Mouse (Mus musculus): ENCODE results near the gene Nsl1. TPM values are rescaled to one million over a fixed set of nuclear protein-coding genes. Genes with fewer than 3 reads are reported as not detected.
A peak's percentile ranks its signal among the peaks of the same experiment; 100 is the strongest.
"Not testable (repeated sequence)": the region's sequence is repeated elsewhere in the genome, so short reads cannot be mapped to it uniquely, and the experiment has no call there.

Gene Nsl1
- polyA plus RNA-seq (2015; fragmentation: Nextera tagmentation; extraction: Ambion mirVana), result 5.2 and 5.7 TPM in 2 replicates

- Histone ChIP-seq H3K27ac (ENCODE audit: low read depth) (peak within 1 kb of the TSS; percentile 73; the same call in 1 of the 2 replicates), H3K36me3 (replicated peaks; ENCODE audit: insufficient read depth, low read length) (peaks cover 14% of the 10 kb centered on the region), H3K4me2 (ENCODE audit: low read depth, low read length) (peak within 1 kb of the TSS; percentile 92), H3K27me3 (ENCODE audit: insufficient read depth, low read length) (no peaks in the 10 kb centered on the region), H3K4me3 (ENCODE audit: low read depth, low read length) (peak within 1 kb of the TSS; percentile 94), H3K9me3 (ENCODE audit: low read length) (no peaks in the 10 kb centered on the region), H3K9ac (replicated peaks) (peak within 1 kb of the TSS; percentile 85), H3K4me1 (ENCODE audit: insufficient read depth) (peaks cover 18% of the 10 kb centered on the region)
- DNase-seq, result peak; percentile 92
- peak; percentile 94 for ATAC-seq
- WGBS (ENCODE audit: insufficient replicate concordance), result under 1% methylated on average over 56 of the region's 56 CpGs
- TF ChIP-seq CTCF (IDR thresholded peaks at IDR 0.05; ENCODE audit: low read depth) (peak; percentile 46), EP300 (IDR thresholded peaks at IDR 0.05; ENCODE audit: low read depth) (no peak; the same call in 1 of the 2 replicates)
Measured at GRCm38 (mm10) chr1:191062781-191063485, at the start of gene Nsl1, which contains the start of gene Tatdn3. Nsl1 (plus strand) TSS chr1:191063012. Tatdn3 (minus strand) TSS chr1:191062932.

- H3K4me2 ChIP-seq (ENCODE audit: low read depth, low read length), result no peak overlapping the region
- no peak overlapping the region for H3K9ac ChIP-seq (replicated peaks)
- WGBS (ENCODE audit: insufficient replicate concordance), result 87% methylated on average over 3 of the region's 3 CpGs
- DNase-seq, result no peak
- H3K36me3 ChIP-seq (replicated peaks; ENCODE audit: insufficient read depth, low read length), result peaks cover 13% of the 10 kb centered on the region
- H3K9me3 ChIP-seq (ENCODE audit: low read length), result no peaks in the 10 kb centered on the region
- no peaks in the 10 kb centered on the region for H3K4me1 ChIP-seq (ENCODE audit: insufficient read depth)
- no peak overlapping the region for H3K4me3 ChIP-seq (ENCODE audit: low read depth, low read length)
- H3K27ac ChIP-seq (ENCODE audit: low read depth), result no peak overlapping the region
- no peak for TF ChIP-seq CTCF (IDR thresholded peaks at IDR 0.05; ENCODE audit: low read depth)
- TF ChIP-seq EP300 (IDR thresholded peaks at IDR 0.05; ENCODE audit: low read depth), result no peak
- H3K27me3 ChIP-seq (ENCODE audit: insufficient read depth, low read length), result no peaks in the 10 kb centered on the region
- no peak for ATAC-seq
Measured at GRCm38 (mm10) chr1:191014271-191014670, 48.5 kb upstream of the Nsl1 start.

DNA sequence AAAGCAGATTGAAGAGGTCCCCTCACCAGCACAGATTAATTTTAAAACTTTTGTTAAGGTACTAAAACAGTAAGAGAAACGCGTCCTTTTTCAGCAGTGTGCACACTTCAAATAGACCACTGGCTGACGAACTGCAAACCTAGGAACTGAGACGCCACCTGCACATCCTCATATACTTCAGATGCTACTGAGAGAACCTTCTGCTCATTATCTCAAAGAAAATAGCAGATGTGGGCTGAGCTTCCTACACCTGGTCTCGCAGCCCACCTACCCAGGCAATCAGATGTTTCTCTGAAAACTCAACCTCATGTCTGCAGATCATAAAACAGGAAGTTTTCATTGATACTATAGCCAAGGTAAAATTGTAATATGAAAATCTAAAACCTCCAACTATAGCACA, 43.0 kb upstream of the Nsl1 start:
- Histone ChIP-seq H3K36me3 (replicated peaks; ENCODE audit: insufficient read depth, low read length) (0 out of 2 replicates have a peak, but pooled peaks cover 2% of the 10 kb centered on the region), H3K4me2 (ENCODE audit: low read depth, low read length) (no peak overlapping the region), H3K27ac (ENCODE audit: low read depth) (no peak overlapping the region), H3K27me3 (ENCODE audit: insufficient read depth, low read length) (no peaks in the 10 kb centered on the region), H3K9ac (replicated peaks) (no peak overlapping the region), H3K4me1 (ENCODE audit: insufficient read depth) (0 out of 2 replicates have a peak, but pooled peaks cover 2% of the 10 kb centered on the region), H3K4me3 (ENCODE audit: low read depth, low read length) (no peak overlapping the region), H3K9me3 (ENCODE audit: low read length) (no peaks in the 10 kb centered on the region)
- DNase-seq, result no peak
- WGBS (ENCODE audit: insufficient replicate concordance), result 87% methylated on average over 5 of the region's 5 CpGs
- ATAC-seq, result no peak
- TF ChIP-seq EP300 (IDR thresholded peaks at IDR 0.05; ENCODE audit: low read depth), result no peak
- TF ChIP-seq CTCF (IDR thresholded peaks at IDR 0.05; ENCODE audit: low read depth), result no peak

GRCm38 (mm10) chr1:191020217-191020924, 42.4 kb upstream of the Nsl1 start:
- WGBS (ENCODE audit: insufficient replicate concordance), result 90% methylated on average over 3 of the region's 3 CpGs
- no peak for DNase-seq

GRCm38 (mm10) chr1:191021016-191021415, 41.8 kb upstream of the Nsl1 start:
- H3K9me3 ChIP-seq (ENCODE audit: low read length), result no peaks in the 10 kb centered on the region
- no peak overlapping the region for H3K27ac ChIP-seq (ENCODE audit: low read depth)
- no peak for DNase-seq
- WGBS (ENCODE audit: insufficient replicate concordance), result 90% methylated on average over 7 of the region's 7 CpGs
- no peaks in the 10 kb centered on the region for H3K27me3 ChIP-seq (ENCODE audit: insufficient read depth, low read length)
- no peak overlapping the region for H3K4me3 ChIP-seq (ENCODE audit: low read depth, low read length)
- TF ChIP-seq EP300 (IDR thresholded peaks at IDR 0.05; ENCODE audit: low read depth) (no peak), CTCF (IDR thresholded peaks at IDR 0.05; ENCODE audit: low read depth) (no peak)
- H3K9ac ChIP-seq (replicated peaks), result no peak overlapping the region
- no peak for ATAC-seq
- no peak overlapping the region for H3K4me2 ChIP-seq (ENCODE audit: low read depth, low read length)
- 0 out of 2 replicates have a peak, but pooled peaks cover 2% of the 10 kb centered on the region for H3K36me3 ChIP-seq (replicated peaks; ENCODE audit: insufficient read depth, low read length)
- peaks cover 8% of the 10 kb centered on the region; the same call in 1 of the 2 replicates for H3K4me1 ChIP-seq (ENCODE audit: insufficient read depth)

More at GRCm38 (mm10) chr1:191020217-191020924, 42.4 kb upstream of the Nsl1 start:
- Histone ChIP-seq H3K4me3 (ENCODE audit: low read depth, low read length) (no peak overlapping the region), H3K27ac (ENCODE audit: low read depth) (no peak overlapping the region), H3K9ac (replicated peaks) (no peak overlapping the region), H3K9me3 (ENCODE audit: low read length) (no peaks in the 10 kb centered on the region), H3K4me2 (ENCODE audit: low read depth, low read length) (no peak overlapping the region), H3K36me3 (replicated peaks; ENCODE audit: insufficient read depth, low read length) (0 out of 2 replicates have a peak, but pooled peaks cover 2% of the 10 kb centered on the region), H3K27me3 (ENCODE audit: insufficient read depth, low read length) (no peaks in the 10 kb centered on the region), H3K4me1 (ENCODE audit: insufficient read depth) (peaks cover 7% of the 10 kb centered on the region; the same call in 1 of the 2 replicates)
- no peak for ATAC-seq
- no peak for TF ChIP-seq EP300 (IDR thresholded peaks at IDR 0.05; ENCODE audit: low read depth)
- no peak for TF ChIP-seq CTCF (IDR thresholded peaks at IDR 0.05; ENCODE audit: low read depth)

- ATAC-seq (no peak), DNase-seq (no peak)
- Histone ChIP-seq H3K27ac (ENCODE audit: low read depth) (no peak overlapping the region), H3K4me3 (ENCODE audit: low read depth, low read length) (no peak overlapping the region), H3K9me3 (ENCODE audit: low read length) (no peaks in the 10 kb centered on the region), H3K36me3 (replicated peaks; ENCODE audit: insufficient read depth, low read length) (0 out of 2 replicates have a peak, but pooled peaks cover 2% of the 10 kb centered on the region), H3K9ac (replicated peaks) (no peak overlapping the region), H3K4me1 (ENCODE audit: insufficient read depth) (peaks cover 14% of the 10 kb centered on the region), H3K27me3 (ENCODE audit: insufficient read depth, low read length) (no peaks in the 10 kb centered on the region), H3K4me2 (ENCODE audit: low read depth, low read length) (no peak overlapping the region; the same call in 1 of the 2 replicates)
- whole genome bisulfite sequencing (ENCODE audit: insufficient replicate concordance), result 50% methylated on average over 2 of the region's 2 CpGs
- TF ChIP-seq CTCF (IDR thresholded peaks at IDR 0.05; ENCODE audit: low read depth) (no peak), EP300 (IDR thresholded peaks at IDR 0.05; ENCODE audit: low read depth) (no peak)
Measured at GRCm38 (mm10) chr1:191023140-191023539, 39.7 kb upstream of the Nsl1 start.

GRCm38 (mm10) chr1:191023806-191024205, 39.0 kb upstream of the Nsl1 start:
- not testable (repeated sequence) for H3K36me3 ChIP-seq (replicated peaks; ENCODE audit: insufficient read depth, low read length); ATAC-seq; H3K4me2 ChIP-seq (ENCODE audit: low read depth, low read length); H3K4me3 ChIP-seq (ENCODE audit: low read depth, low read length); H3K9ac ChIP-seq (replicated peaks); H3K27ac ChIP-seq (ENCODE audit: low read depth); H3K27me3 ChIP-seq (ENCODE audit: insufficient read depth, low read length); H3K9me3 ChIP-seq (ENCODE audit: low read length); DNase-seq
- peaks cover 14% of the 10 kb centered on the region for H3K4me1 ChIP-seq (ENCODE audit: insufficient read depth)
- WGBS (ENCODE audit: insufficient replicate concordance), result 80% methylated on average over 5 of the region's 6 CpGs

Measured in liver, postnatal 0 days (tissue).